Mouse (Mus musculus): ENCODE results near the gene Tas2r139.
"Not testable (repeated sequence)": the region's sequence is repeated elsewhere in the genome, so short reads cannot be mapped to it uniquely, and the experiment has no call there.

The Tas2r139 gene

GRCm38 (mm10) chr6:42140636-42141035 lies at the start of gene Tas2r139:
TSS of gene Tas2r139 (plus strand) at chr6:42140936.
- no peak for DNase-seq (ENCODE audit: low read depth, low spot score)

DNA sequence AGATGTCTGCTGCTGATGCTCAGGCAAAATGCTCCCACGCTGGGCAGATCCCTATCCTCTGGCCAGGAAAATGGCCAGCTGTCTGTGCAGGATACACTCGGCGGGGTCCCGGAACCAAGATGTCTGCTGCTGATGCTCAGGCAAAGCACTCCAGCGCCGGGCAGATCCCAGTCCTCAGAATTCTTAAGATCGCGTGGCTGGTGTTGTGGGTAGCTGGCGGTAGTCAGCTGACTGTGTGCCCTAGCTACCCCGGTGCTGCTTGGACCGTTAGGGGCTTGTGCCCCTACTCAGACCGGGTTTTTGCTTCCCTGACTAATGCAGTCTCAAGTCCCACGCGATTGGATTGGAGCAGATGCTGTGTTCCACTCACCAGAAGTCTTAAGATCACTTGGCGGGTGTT lies 10.4 kb downstream of the Tas2r139 start:
- DNase-seq (ENCODE audit: low read depth, low spot score) = not testable (repeated sequence)

- no peak for DNase-seq (ENCODE audit: low read depth, low spot score)
Measured at GRCm38 (mm10) chr6:42182462-42182861, 41.7 kb downstream of the Tas2r139 start.

GRCm38 (mm10) chr6:42186230-42186629 lies 45.5 kb downstream of the Tas2r139 start:
- DNase-seq (ENCODE audit: low read depth, low spot score) = no peak

Data from retina, postnatal 7 days (tissue).